Mouse (Mus musculus) liver, embryonic 14.5 days (tissue): ENCODE measurements around the gene H2afx.

Experiments
- CTCF ChIP-seq: IDR thresholded peaks from 2 replicates; pipeline ENCODE4 v1.5.1; 2016; ENCODE audit warnings: antibody characterized with exemption, low read depth, control low read depth
- EP300 ChIP-seq: IDR thresholded peaks from 2 replicates; pipeline ENCODE4 v1.6.1; 2016; ENCODE audit warnings: antibody characterized with exemption, low read depth

- TF ChIP-seq EP300 (no peak), CTCF (peak; percentile 75)
These were observed 30.0 kb downstream of the H2afx start for GRCm38 (mm10) chr9:44364480-44364879.
